Mouse (Mus musculus) MEL (cell line): Measurements from ENCODE around the gene Gp9. TPM values are rescaled to one million over a fixed set of nuclear protein-coding genes. Genes with fewer than 3 reads are reported as not detected.

Source experiments
- DNase-seq: peaks from one replicate; pipeline ENCODE4 v3.0.0; 2011; ENCODE audit warnings: low read depth, low spot score
- H3K27ac ChIP-seq: 2 replicates; pipeline ENCODE4 v1.5.1; 2012; ENCODE audit warnings: low read depth, mild to moderate bottlenecking, control low read depth, low read length, moderate library complexity; ENCODE audit not compliant: control insufficient read depth
- H3K27me3 ChIP-seq, 2 experiments: fragments of 150-350 bp in 1 of 2; sonication (generic) in 1 of 2; 2 replicates each; pipeline ENCODE4 v1.6.1; 2012; ENCODE audit warnings: low read length in 2 of 2, mild to moderate bottlenecking in 2 of 2, improper control_type of control experiment in 1 of 2, moderate library complexity in 1 of 2; ENCODE audit not compliant: insufficient read depth in 2 of 2, control insufficient read depth in 1 of 2
- H3K36me3 ChIP-seq, 2 experiments: 2 replicates each; pipeline ENCODE4 v1.6.1; 2012 to 2014; ENCODE audit warnings: low read length in 2 of 2, improper control_type of control experiment in 1 of 2, inconsistent platforms in 1 of 2, mild to moderate bottlenecking in 1 of 2; ENCODE audit not compliant: insufficient read depth in 2 of 2, control insufficient read depth in 1 of 2
- H3K4me1 ChIP-seq, 2 experiments: fragments of 150-350 bp in 1 of 2; sonication (generic) in 1 of 2; 2 replicates each; pipeline ENCODE4 v1.6.1; 2012; ENCODE audit warnings: low read length in 2 of 2, improper control_type of control experiment in 1 of 2, mild to moderate bottlenecking in 1 of 2; ENCODE audit not compliant: insufficient read depth in 2 of 2, control insufficient read depth in 1 of 2
- H3K4me3 ChIP-seq, 2 experiments: fragments of 150-350 bp in 1 of 2; sonication (generic) in 1 of 2; 2 replicates each; pipeline ENCODE4 v1.5.1; 2012; ENCODE audit warnings: low read depth in 2 of 2, low read length in 2 of 2, mild to moderate bottlenecking in 2 of 2, moderate library complexity in 2 of 2, control low read depth in 1 of 2, improper control_type of control experiment in 1 of 2; ENCODE audit not compliant: control insufficient read depth in 1 of 2, insufficient read depth in 1 of 2
- H3K79me2 ChIP-seq: 2 replicates; pipeline ENCODE4 v1.6.1; 2012; ENCODE audit warnings: mild to moderate bottlenecking, low read length, moderate library complexity; ENCODE audit not compliant: control insufficient read depth, poor library complexity, insufficient read depth
- H3K9ac ChIP-seq: 2 replicates; pipeline ENCODE4 v1.6.1; 2012; ENCODE audit warnings: low read depth, mild to moderate bottlenecking, control low read depth, low read length, moderate library complexity; ENCODE audit not compliant: control insufficient read depth, poor library complexity, severe bottlenecking
- H3K9me3 ChIP-seq: fragments of 150-350 bp; sonication (generic); replicated peaks from 2 replicates; pipeline ENCODE4 v1.6.1; 2012; ENCODE audit warnings: mild to moderate bottlenecking, low read length, improper control_type of control experiment, moderate library complexity; ENCODE audit not compliant: insufficient read depth
- BHLHE40 ChIP-seq: IDR thresholded peaks from 2 replicates; pipeline ENCODE4 v1.6.1; 2012; ENCODE audit warnings: low read depth, mild to moderate bottlenecking, inconsistent platforms, low read length, improper control_type of control experiment, borderline replicate concordance
- CTCF ChIP-seq, 3 experiments: IDR thresholded peaks in 2 of 3; conservative IDR thresholded peaks in 1 of 3; 2 replicates each; pipeline ENCODE4 v1.5.1; 2011 to 2012; ENCODE audit warnings: low read length in 3 of 3, low read depth in 2 of 3, mild to moderate bottlenecking in 2 of 3, improper control_type of control experiment in 1 of 3, inconsistent platforms in 1 of 3, mixed read lengths in 1 of 3, moderate library complexity in 1 of 3; ENCODE audit not compliant: control insufficient read depth in 1 of 3, insufficient read depth in 1 of 3, poor library complexity in 1 of 3, severe bottlenecking in 1 of 3
- ELF1 ChIP-seq: IDR thresholded peaks from 2 replicates; pipeline ENCODE4 v1.6.1; 2014; ENCODE audit warnings: low read depth, mild to moderate bottlenecking, inconsistent platforms, low read length, improper control_type of control experiment, moderate library complexity
- ETS1 ChIP-seq: IDR thresholded peaks from 2 replicates; pipeline ENCODE4 v1.6.1; 2012; ENCODE audit warnings: low read depth, mild to moderate bottlenecking, inconsistent platforms, low read length, improper control_type of control experiment, moderate library complexity
- GABPA ChIP-seq: IDR thresholded peaks from 2 replicates; pipeline ENCODE4 v1.6.1; 2012; ENCODE audit warnings: low read depth, mild to moderate bottlenecking, inconsistent platforms, low read length, improper control_type of control experiment, moderate library complexity
- KAT2A ChIP-seq: conservative IDR thresholded peaks from 2 replicates; pipeline ENCODE4 v1.6.1; 2012; ENCODE audit warnings: low read depth, low read length, improper control_type of control experiment, inconsistent platforms
- MAZ ChIP-seq: IDR thresholded peaks from 2 replicates; pipeline ENCODE4 v1.6.1; 2012; ENCODE audit warnings: low read depth, mild to moderate bottlenecking, inconsistent platforms, low read length, improper control_type of control experiment
- MEF2A ChIP-seq: IDR thresholded peaks from 2 replicates; pipeline ENCODE4 v1.6.1; 2014; ENCODE audit warnings: low read depth, mild to moderate bottlenecking, inconsistent platforms, low read length, improper control_type of control experiment; ENCODE audit not compliant: poor library complexity, insufficient replicate concordance, severe bottlenecking; ENCODE audit errors: extremely low read depth
- MXI1 ChIP-seq: IDR thresholded peaks from 2 replicates; pipeline ENCODE4 v1.6.1; 2011; ENCODE audit warnings: mild to moderate bottlenecking, low read depth, low read length, improper control_type of control experiment
- MYB ChIP-seq: IDR thresholded peaks from 2 replicates; pipeline ENCODE4 v1.6.1; 2011; ENCODE audit warnings: mild to moderate bottlenecking, low read depth, low read length, improper control_type of control experiment
- MYC ChIP-seq: IDR thresholded peaks from 2 replicates; pipeline ENCODE4 v1.6.1; 2011; ENCODE audit warnings: low read depth, mild to moderate bottlenecking, low read length, improper control_type of control experiment, moderate library complexity
- NELFE ChIP-seq: IDR thresholded peaks from 2 replicates; pipeline ENCODE4 v1.6.1; 2011; ENCODE audit warnings: low read depth, low read length, improper control_type of control experiment
- POLR2A ChIP-seq, 2 experiments: IDR thresholded peaks; 2 replicates each; pipeline ENCODE4 v1.6.1; 2011 to 2012; ENCODE audit warnings: low read length in 2 of 2, mild to moderate bottlenecking in 2 of 2, control low read depth in 1 of 2, improper control_type of control experiment in 1 of 2, low read depth in 1 of 2, moderate library complexity in 1 of 2; ENCODE audit not compliant: control insufficient read depth in 1 of 2, insufficient read depth in 1 of 2, poor library complexity in 1 of 2
- RCOR1 ChIP-seq: IDR thresholded peaks from 2 replicates; pipeline ENCODE4 v1.6.1; 2012; ENCODE audit warnings: low read depth, mild to moderate bottlenecking, inconsistent platforms, low read length, improper control_type of control experiment
- SIN3A ChIP-seq: IDR thresholded peaks from 2 replicates; pipeline ENCODE4 v1.6.1; 2012; ENCODE audit warnings: low read length, improper control_type of control experiment, inconsistent platforms
- TAL1 ChIP-seq: IDR thresholded peaks from 2 replicates; pipeline ENCODE4 v1.6.1; 2012; ENCODE audit warnings: mild to moderate bottlenecking, inconsistent platforms, low read length, moderate library complexity, mixed read lengths
- TCF12 ChIP-seq: IDR thresholded peaks from 2 replicates; pipeline ENCODE4 v1.6.1; 2014; ENCODE audit warnings: low read depth, mild to moderate bottlenecking, inconsistent platforms, low read length, improper control_type of control experiment, moderate library complexity
- UBTF ChIP-seq: IDR thresholded peaks from 2 replicates; pipeline ENCODE4 v1.6.1; 2012; ENCODE audit warnings: low read depth, mild to moderate bottlenecking, inconsistent platforms, low read length, improper control_type of control experiment, moderate library complexity, borderline replicate concordance; ENCODE audit not compliant: insufficient read depth
- USF2 ChIP-seq, 2 experiments: IDR thresholded peaks; 2 replicates each; pipeline ENCODE4 v1.6.1; 2011 to 2012; ENCODE audit warnings: improper control_type of control experiment in 2 of 2, low read length in 2 of 2, borderline replicate concordance in 1 of 2, inconsistent platforms in 1 of 2, low read depth in 1 of 2, mild to moderate bottlenecking in 1 of 2; ENCODE audit not compliant: insufficient read depth in 1 of 2
- ZC3H11A ChIP-seq: IDR thresholded peaks from 2 replicates; pipeline ENCODE4 v1.6.1; 2012; ENCODE audit warnings: low read depth, mild to moderate bottlenecking, inconsistent platforms, low read length, improper control_type of control experiment
- ZKSCAN1 ChIP-seq: IDR thresholded peaks from 2 replicates; pipeline ENCODE4 v1.6.1; 2012; ENCODE audit warnings: low read depth, mild to moderate bottlenecking, inconsistent platforms, low read length, improper control_type of control experiment, moderate library complexity
- ZMIZ1 ChIP-seq: IDR thresholded peaks from 2 replicates; pipeline ENCODE4 v1.6.1; 2012; ENCODE audit warnings: low read depth, mild to moderate bottlenecking, inconsistent platforms, low read length, improper control_type of control experiment, moderate library complexity
- polyA plus RNA-seq, 2 experiments: library from polyadenylated mRNA; stranded (reverse) in 1 of 2; unstranded in 1 of 2; fragments of >175 nt in 1 of 2; fragments of >200 nt in 1 of 2; gene quantifications; 2 replicates each; pipeline versions ENCODE4 v1.2.1 to v1.2.4; 2012; ENCODE audit warnings: low replicate concordance in 2 of 2, low read depth in 1 of 2; ENCODE audit not compliant: insufficient read length in 2 of 2, insufficient read depth in 1 of 2, missing spikeins in 1 of 2
- total RNA-seq: library from RNA; depleted of rRNA; stranded (reverse); fragments of 300-350 nt; gene quantifications from 2 replicates; pipeline ENCODE4 v1.2.3, GENCODE M21; 2012

The Gp9 gene
- total and polyA plus RNA-seq, 3 experiments = 3.9 to 11.1 TPM; not detected in 1

- Histone ChIP-seq H3K27ac (peak within 1 kb of the TSS; percentile 61), H3K4me1 (peaks cover 7 to 16% of the 10 kb centered on the region in 2 experiments; a peak in 2 of 4 replicates), H3K9ac (peak within 1 kb of the TSS; percentile 85), H3K36me3 (peaks cover 2 to 24% of the 10 kb centered on the region in 2 experiments), H3K4me3 (peak within 1 kb of the TSS; percentile 89 to 99), H3K79me2 (peaks cover 8% of the 10 kb centered on the region), H3K27me3 (no peaks in the 10 kb centered on the region), H3K9me3 (no peaks in the 10 kb centered on the region)
- TF ChIP-seq MYB = no peak
- TF ChIP-seq USF2 (IDR thresholded peaks at IDR 0.05; ENCODE audit: borderline replicate concordance in 1 of 2, insufficient read depth in 1 of 2, low read depth in 1 of 2, low read length in 2 of 2) = no peak
- no peak for TF ChIP-seq BHLHE40
- peak; percentile 72; the same call in 1 of the 2 replicates for TF ChIP-seq UBTF
- TF ChIP-seq SIN3A = no peak
- TF ChIP-seq TCF12 = peak; percentile 41; the same call in 1 of the 2 replicates
- 0 out of 2 replicates have a peak, but pooled peaks have one; percentile 1 for TF ChIP-seq RCOR1
- TF ChIP-seq NELFE = peak; percentile 54
- peak; percentile 66; the same call in 1 of the 2 replicates for TF ChIP-seq MAZ
- no peak for TF ChIP-seq ELF1
- TF ChIP-seq POLR2A (IDR thresholded peaks at IDR 0.05; ENCODE audit: control insufficient read depth in 1 of 2, insufficient read depth in 1 of 2, low read depth in 1 of 2, low read length in 2 of 2, poor library complexity in 1 of 2) = peak; percentile 56 to 62; a peak in 3 of 4 replicates
- TF ChIP-seq ZKSCAN1 = no peak
- peak; percentile 58; the same call in 1 of the 2 replicates for TF ChIP-seq ZMIZ1
- TF ChIP-seq KAT2A = no peak; the same call in 1 of the 2 replicates
- no peak for TF ChIP-seq MXI1
- no peak for TF ChIP-seq TAL1
- TF ChIP-seq GABPA = no peak
- TF ChIP-seq ZC3H11A = no peak
- TF ChIP-seq CTCF (IDR thresholded peaks at IDR 0.05 in 2 of 3, conservative IDR thresholded peaks at IDR 0.05 in 1 of 3; ENCODE audit: control insufficient read depth in 1 of 3, insufficient read depth in 1 of 3, low read depth in 2 of 3, low read length in 3 of 3, poor library complexity in 1 of 3, severe bottlenecking in 1 of 3) = 0 out of 6 replicates have a peak, but pooled peaks of 1 of the 3 experiments have one; percentile 14
- no peak for TF ChIP-seq MYC
- TF ChIP-seq ETS1 = no peak
- TF ChIP-seq MEF2A = no peak
- peak; percentile 73 for DNase-seq
These were observed 33.9 kb downstream of the Gp9 start, which contains the start of gene Rab43 for GRCm38 (mm10) chr6:87811675-87812338. Rab43 (minus strand) TSS chr6:87812164.
